Mouse (Mus musculus): Measurements from ENCODE around the gene Slc10a1.

The Slc10a1 gene

DNA sequence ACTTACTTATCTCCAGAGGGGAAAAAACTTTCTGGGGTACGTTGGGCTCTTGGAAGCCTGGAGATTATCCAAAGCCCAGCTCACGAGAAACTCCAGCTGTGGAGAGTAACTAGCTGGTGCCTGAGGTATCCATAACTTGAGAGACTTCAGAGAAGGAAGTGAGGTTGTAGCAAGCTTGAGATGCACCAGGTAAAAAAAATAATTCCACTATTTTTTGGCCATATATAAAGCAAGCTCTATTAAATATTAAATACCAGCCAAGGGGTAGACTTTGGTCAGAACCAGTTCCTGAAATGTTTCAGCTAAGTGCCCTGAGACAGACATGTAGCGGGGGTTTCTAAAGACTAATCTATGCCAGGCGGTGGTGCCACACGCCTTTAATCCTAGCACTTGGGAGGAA is at the start of gene Slc10a1:
Gene Slc10a1, minus strand, starts transcription at position 101 of the 400 bp plus-strand sequence.
- DNase-seq = no peak

- DNase-seq = no peak
Measured at GRCm38 (mm10) chr12:81017624-81018023, 49.1 kb upstream of the Slc10a1 start.

DNA sequence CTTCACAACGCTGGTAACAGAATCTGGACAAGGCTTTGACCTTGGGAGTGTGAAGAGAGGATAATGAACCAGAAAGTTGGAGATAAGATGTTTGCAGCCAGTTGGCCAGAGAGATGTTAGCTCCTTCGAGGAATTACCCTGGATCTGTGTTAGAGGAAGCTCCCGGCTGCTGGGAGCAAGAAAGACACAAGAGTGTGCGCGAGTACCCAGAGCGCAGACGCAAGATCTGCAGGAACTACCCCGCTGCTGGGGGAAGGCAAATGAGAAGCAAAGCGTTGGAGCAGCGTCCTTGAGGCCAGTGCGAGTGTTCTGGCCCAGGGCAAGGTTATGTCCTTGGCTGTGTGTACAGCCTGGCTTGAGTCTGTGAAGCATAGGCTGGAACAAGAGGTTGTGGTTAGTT is 45.0 kb upstream of the Slc10a1 start:
- no peak for DNase-seq

GRCm38 (mm10) chr12:81011994-81012393 is 43.5 kb upstream of the Slc10a1 start:
- no peak for DNase-seq

GRCm38 (mm10) chr12:81009813-81010212 is 41.3 kb upstream of the Slc10a1 start:
- DNase-seq = no peak

- no peak for DNase-seq
Measured at GRCm38 (mm10) chr12:81002841-81003635, 34.5 kb upstream of the Slc10a1 start.

DNA sequence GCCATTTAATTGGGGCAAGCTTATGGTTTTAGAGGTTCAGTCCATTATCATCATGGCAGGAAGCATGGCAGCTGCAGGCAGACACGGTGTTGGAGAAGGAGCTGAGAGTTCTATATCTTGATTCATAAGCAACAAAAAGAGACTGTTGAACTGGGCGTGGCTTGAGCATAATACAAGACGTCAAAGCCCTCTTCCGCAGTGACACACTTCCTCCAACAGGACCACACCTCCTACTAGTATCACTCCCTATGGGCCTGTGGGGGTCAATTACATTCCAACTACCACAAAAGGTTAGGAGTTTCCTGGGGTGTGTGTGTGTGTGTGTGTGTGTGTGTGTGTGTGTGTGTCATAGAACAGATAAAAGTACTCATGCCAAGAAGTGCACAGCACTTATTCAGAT is 32.4 kb upstream of the Slc10a1 start:
- DNase-seq = no peak

GRCm38 (mm10) chr12:80998528-80999221 is 30.2 kb upstream of the Slc10a1 start:
- DNase-seq = no peak

- no peak for DNase-seq
Measured at GRCm38 (mm10) chr12:80997652-80998051, 29.1 kb upstream of the Slc10a1 start.

GRCm38 (mm10) chr12:80995326-80995725 is 26.8 kb upstream of the Slc10a1 start:
- DNase-seq = peak; percentile 6

- DNase-seq = no peak
Measured at GRCm38 (mm10) chr12:80993773-80994172, 25.3 kb upstream of the Slc10a1 start.

- DNase-seq = no peak
Measured at GRCm38 (mm10) chr12:80992540-80993122, 24.1 kb upstream of the Slc10a1 start.

GRCm38 (mm10) chr12:80991806-80992205 is 23.3 kb upstream of the Slc10a1 start:
- DNase-seq = no peak

DNA sequence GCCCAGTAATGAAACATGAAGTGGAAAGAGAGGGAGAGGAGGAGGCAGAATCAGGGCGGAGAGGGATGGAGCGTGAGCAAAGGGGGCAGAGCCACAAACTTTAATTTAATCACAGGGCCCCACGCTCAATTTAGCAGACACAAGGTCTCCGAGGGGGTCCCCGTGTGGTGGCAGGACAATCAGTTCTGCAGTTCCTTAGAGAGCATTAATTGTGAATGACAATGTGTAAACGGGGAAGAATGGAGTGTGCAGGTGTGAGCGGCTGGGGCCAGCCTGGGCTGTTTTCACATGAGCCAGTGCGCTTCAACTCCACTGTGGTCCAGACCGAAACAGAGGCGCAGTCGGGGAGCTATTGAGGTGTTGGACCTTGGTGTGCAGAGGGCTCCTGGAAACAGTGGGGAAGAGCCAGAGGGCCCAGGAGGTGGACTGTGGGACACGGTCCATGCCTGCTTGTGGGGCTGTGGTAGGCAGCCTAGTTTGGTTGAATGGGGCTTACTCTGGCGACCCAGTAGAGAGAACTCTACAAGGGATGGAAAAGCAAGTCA is 22.5 kb upstream of the Slc10a1 start:
- no peak for DNase-seq

DNA sequence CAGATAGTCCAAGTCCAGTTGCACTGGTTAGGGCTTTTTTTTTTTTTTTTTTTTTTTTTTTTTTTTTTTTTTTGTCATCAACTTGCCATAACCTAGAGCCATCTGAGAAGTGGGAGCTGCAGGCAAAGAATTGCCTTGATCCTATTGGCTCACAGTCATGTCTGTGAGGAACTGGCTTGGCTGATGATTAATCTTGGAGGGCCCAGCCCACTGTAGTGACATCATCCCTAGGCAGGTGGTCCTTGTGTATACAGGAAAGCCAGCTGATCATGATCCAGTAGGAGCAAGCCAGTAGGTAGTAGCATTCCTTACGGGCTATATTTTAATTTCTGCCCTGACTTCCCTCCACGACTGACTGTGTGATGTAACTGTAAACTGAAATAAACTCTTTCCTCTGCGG is 19.8 kb upstream of the Slc10a1 start:
- DNase-seq = no peak

GRCm38 (mm10) chr12:80986628-80987027 is 18.1 kb upstream of the Slc10a1 start:
- no peak for DNase-seq

GRCm38 (mm10) chr12:80983695-80984094 is 15.2 kb upstream of the Slc10a1 start:
- DNase-seq = no peak

GRCm38 (mm10) chr12:80982326-80982725 is 13.8 kb upstream of the Slc10a1 start:
- peak; percentile 75 for DNase-seq

- no peak for DNase-seq
Measured at GRCm38 (mm10) chr12:80975939-80976671, 7.6 kb upstream of the Slc10a1 start.

GRCm38 (mm10) chr12:80971756-80972155 is 3.3 kb upstream of the Slc10a1 start:
- DNase-seq = no peak

- DNase-seq = no peak
Measured at GRCm38 (mm10) chr12:80970181-80970705, 1.7 kb upstream of the Slc10a1 start.

GRCm38 (mm10) chr12:80967918-80968317 is 587 bp downstream of the Slc10a1 start:
- no peak for DNase-seq

Measured in lung, postnatal 36 days (tissue).